Mouse (Mus musculus) liver, embryonic 11.5 days (tissue): ENCODE data around the gene Ankrd44. TPM values are rescaled to one million over a fixed set of nuclear protein-coding genes. Genes with fewer than 3 reads are reported as not detected.

Experiments used
- ATAC-seq: fragments of 200-750 bp; cut with Nextera tagmentation; replicated peaks from 2 replicates; pipeline ENCODE4 v1.8.0; 2017; ENCODE audit warnings: moderate number of reproducible peaks, mild to moderate bottlenecking, moderate TSS enrichment, moderate library complexity; ENCODE audit not compliant: low FRiP score
- DNase-seq: peaks from one replicate; pipeline ENCODE4 v3.0.0-alpha.2; 2017; ENCODE audit warnings: low spot score
- H3K27ac ChIP-seq: fragments of 300-500 bp; sonication (generic); 2 replicates; pipeline ENCODE4 v1.5.1; 2014; ENCODE audit warnings: mild to moderate bottlenecking, low read depth, low read length, control low read depth
- H3K27me3 ChIP-seq: fragments of 300-500 bp; sonication (generic); replicated peaks from 2 replicates; pipeline ENCODE4 v1.6.1; 2014; ENCODE audit warnings: low read length, mixed read lengths; ENCODE audit not compliant: control insufficient read depth, insufficient read depth
- H3K36me3 ChIP-seq: fragments of 300-500 bp; sonication (generic); 2 replicates; pipeline ENCODE4 v1.6.1; 2014; ENCODE audit warnings: mild to moderate bottlenecking, low read length, moderate library complexity, mixed read lengths; ENCODE audit not compliant: control insufficient read depth, insufficient read depth
- H3K4me1 ChIP-seq: fragments of 300-500 bp; sonication (generic); replicated peaks from 2 replicates; pipeline ENCODE4 v1.6.1; 2014; ENCODE audit warnings: low read length, mixed read lengths; ENCODE audit not compliant: control insufficient read depth, insufficient read depth
- H3K4me2 ChIP-seq: fragments of 300-500 bp; sonication (generic); 2 replicates; pipeline ENCODE4 v1.6.1; 2014; ENCODE audit warnings: mild to moderate bottlenecking, control low read depth, moderate library complexity
- H3K4me3 ChIP-seq: fragments of 300-500 bp; sonication (generic); 2 replicates; pipeline ENCODE4 v1.5.1; 2014; ENCODE audit warnings: low read depth, low read length, control low read depth
- H3K9ac ChIP-seq: fragments of 300-500 bp; sonication (generic); 2 replicates; pipeline ENCODE4 v1.6.1; 2014; ENCODE audit warnings: low read depth, low read length, control low read depth
- H3K9me3 ChIP-seq: fragments of 300-500 bp; sonication (generic); 2 replicates; pipeline ENCODE4 v1.6.1; 2016; ENCODE audit warnings: low read length, inconsistent platforms, mixed read lengths; ENCODE audit not compliant: control insufficient read depth
- WGBS: fragments of 180-500 bp; shearing (Covaris S2); extraction: QIAGEN DNeasy Blood & Tissue Kit; methylation state at CpG from one replicate; pipeline ENCODE4 v1.1.7; 2014; 5-methylcytosine and 5-hydroxymethylcytosine counted together
- polyA plus RNA-seq: library from polyadenylated mRNA; unstranded; fragments of >200 nt; fragmentation: Nextera tagmentation; extraction: Ambion mirVana; gene quantifications from 2 replicates; pipeline ENCODE4 v1.2.1, GENCODE M21; 2014

The Ankrd44 gene
- polyA plus RNA-seq, 1 experiment from 2014 or later, result 11.8 TPM

GRCm38 (mm10) chr1:54749961-54750360, 176.2 kb downstream of the Ankrd44 start:
- H3K27ac ChIP-seq, result no peak overlapping the region
- no peaks in the 10 kb centered on the region for H3K9me3 ChIP-seq
- no peaks in the 10 kb centered on the region for H3K4me1 ChIP-seq
- no peak for DNase-seq
- no peak for ATAC-seq
- H3K4me3 ChIP-seq, result no peak overlapping the region
- H3K4me2 ChIP-seq, result no peak overlapping the region
- 57% methylated on average over 1 of the region's 1 CpGs for WGBS
- H3K9ac ChIP-seq, result no peak overlapping the region
- H3K27me3 ChIP-seq, result no peaks in the 10 kb centered on the region
- no peaks in the 10 kb centered on the region for H3K36me3 ChIP-seq

DNA sequence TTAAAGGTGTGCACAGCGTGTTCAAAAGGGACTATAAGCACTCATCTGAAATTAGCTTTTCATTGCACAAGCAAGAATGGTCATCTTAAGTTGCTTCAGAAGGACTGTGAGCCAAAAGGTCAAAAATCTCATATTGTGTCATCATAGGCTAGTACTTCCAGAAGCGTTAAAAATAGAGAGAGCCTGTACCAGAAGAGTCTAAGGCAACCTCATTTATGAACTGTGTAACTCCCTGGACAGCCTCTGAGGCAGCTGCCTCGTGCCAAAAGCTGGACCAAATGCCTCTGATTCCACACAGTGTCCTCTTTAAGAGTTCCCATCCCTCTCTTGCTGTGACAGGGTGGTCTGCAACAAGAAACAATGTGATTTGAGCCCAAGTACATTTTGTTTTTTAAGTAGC, 176.7 kb downstream of the Ankrd44 start:
- Histone ChIP-seq H3K4me2 (no peak overlapping the region), H3K36me3 (no peaks in the 10 kb centered on the region), H3K27ac (no peak overlapping the region), H3K9ac (no peak overlapping the region), H3K27me3 (no peaks in the 10 kb centered on the region), H3K4me1 (no peaks in the 10 kb centered on the region), H3K9me3 (no peaks in the 10 kb centered on the region), H3K4me3 (no peak overlapping the region)
- no peak for DNase-seq
- WGBS, result 61% methylated on average over 3 of the region's 3 CpGs
- ATAC-seq, result no peak

GRCm38 (mm10) chr1:54747785-54748420, 178.3 kb downstream of the Ankrd44 start:
- WGBS, result 41% methylated on average over 8 of the region's 8 CpGs
- no peaks in the 10 kb centered on the region for H3K4me1 ChIP-seq
- H3K36me3 ChIP-seq, result no peaks in the 10 kb centered on the region
- no peaks in the 10 kb centered on the region for H3K9me3 ChIP-seq
- no peaks in the 10 kb centered on the region for H3K27me3 ChIP-seq
- no peak overlapping the region for H3K4me2 ChIP-seq
- no peak overlapping the region for H3K27ac ChIP-seq
- no peak for DNase-seq
- ATAC-seq, result no peak
- no peak overlapping the region for H3K9ac ChIP-seq
- H3K4me3 ChIP-seq, result no peak overlapping the region

GRCm38 (mm10) chr1:54745666-54746065, 180.5 kb downstream of the Ankrd44 start:
- H3K36me3 ChIP-seq, result no peaks in the 10 kb centered on the region
- H3K27me3 ChIP-seq, result no peaks in the 10 kb centered on the region
- H3K4me3 ChIP-seq, result no peak overlapping the region
- no peak overlapping the region for H3K9ac ChIP-seq
- H3K27ac ChIP-seq, result no peak overlapping the region
- H3K4me2 ChIP-seq, result no peak overlapping the region
- no peaks in the 10 kb centered on the region for H3K4me1 ChIP-seq
- ATAC-seq (no peak), DNase-seq (no peak)
- H3K9me3 ChIP-seq, result no peaks in the 10 kb centered on the region

DNA sequence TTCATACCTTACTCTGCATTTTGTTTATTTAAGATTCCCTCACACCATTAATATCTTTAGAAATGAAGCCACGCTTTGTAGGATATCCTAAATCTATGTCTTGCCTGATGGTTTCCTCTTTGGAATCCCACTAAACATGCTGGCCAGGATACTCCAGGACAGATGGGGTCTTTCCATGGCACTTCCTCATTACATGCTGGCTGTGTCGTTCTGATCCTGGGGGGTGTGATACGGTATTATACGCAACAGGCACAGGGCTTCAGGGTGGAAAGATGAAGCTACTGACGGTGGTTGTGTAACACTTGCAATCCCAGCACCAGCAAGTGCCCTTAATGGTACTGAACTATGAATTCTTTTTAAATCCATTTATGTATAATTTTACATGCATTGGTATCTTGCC, 182.0 kb downstream of the Ankrd44 start:
- H3K27ac ChIP-seq, result no peak overlapping the region
- H3K36me3 ChIP-seq, result no peaks in the 10 kb centered on the region
- WGBS, result 77% methylated on average over 5 of the region's 5 CpGs
- H3K4me1 ChIP-seq, result no peaks in the 10 kb centered on the region
- ATAC-seq, result no peak
- H3K9ac ChIP-seq, result no peak overlapping the region
- no peaks in the 10 kb centered on the region for H3K27me3 ChIP-seq
- no peak overlapping the region for H3K4me3 ChIP-seq
- no peaks in the 10 kb centered on the region for H3K9me3 ChIP-seq
- no peak overlapping the region for H3K4me2 ChIP-seq
- DNase-seq, result no peak

DNA sequence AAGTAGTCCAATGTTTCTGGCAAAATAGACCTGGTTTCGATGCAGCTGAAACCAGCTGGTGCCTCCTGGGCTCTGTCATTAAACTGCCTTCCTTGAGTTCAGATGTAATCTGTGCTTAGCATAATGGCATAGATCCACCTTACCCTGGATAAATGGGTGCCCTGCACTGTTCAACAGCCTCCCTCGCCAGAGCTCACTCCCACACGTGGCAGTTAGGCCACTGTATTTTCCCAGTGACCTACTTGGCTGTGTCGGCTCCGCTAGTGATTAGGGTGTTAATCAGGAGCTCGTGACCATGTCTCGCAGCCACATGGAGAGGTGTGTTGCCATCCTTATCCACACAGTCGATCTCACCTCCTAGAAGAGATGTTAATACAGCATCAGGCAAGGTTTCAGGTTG, 183.1 kb downstream of the Ankrd44 start:
- H3K9ac ChIP-seq, result no peak overlapping the region
- H3K36me3 ChIP-seq, result no peaks in the 10 kb centered on the region
- no peaks in the 10 kb centered on the region for H3K4me1 ChIP-seq
- H3K4me2 ChIP-seq, result no peak overlapping the region
- no peak overlapping the region for H3K4me3 ChIP-seq
- ATAC-seq, result no peak
- no peaks in the 10 kb centered on the region for H3K27me3 ChIP-seq
- no peak for DNase-seq
- H3K9me3 ChIP-seq, result no peaks in the 10 kb centered on the region
- 80% methylated on average over 8 of the region's 8 CpGs for WGBS
- H3K27ac ChIP-seq, result no peak overlapping the region

GRCm38 (mm10) chr1:54740936-54741335, 185.3 kb downstream of the Ankrd44 start:
- WGBS, result 66% methylated on average over 5 of the region's 5 CpGs
- no peak overlapping the region for H3K9ac ChIP-seq
- DNase-seq, result no peak
- ATAC-seq, result no peak
- no peaks in the 10 kb centered on the region for H3K9me3 ChIP-seq
- no peak overlapping the region for H3K4me2 ChIP-seq
- no peak overlapping the region for H3K4me3 ChIP-seq
- no peak overlapping the region for H3K27ac ChIP-seq
- no peaks in the 10 kb centered on the region for H3K36me3 ChIP-seq
- no peaks in the 10 kb centered on the region for H3K27me3 ChIP-seq
- no peaks in the 10 kb centered on the region for H3K4me1 ChIP-seq

GRCm38 (mm10) chr1:54737472-54737871, 188.7 kb downstream of the Ankrd44 start:
- Histone ChIP-seq H3K27me3 (no peaks in the 10 kb centered on the region), H3K27ac (no peak overlapping the region), H3K9me3 (no peaks in the 10 kb centered on the region), H3K4me1 (no peaks in the 10 kb centered on the region), H3K36me3 (no peaks in the 10 kb centered on the region), H3K4me2 (no peak overlapping the region), H3K9ac (no peak overlapping the region), H3K4me3 (no peak overlapping the region)
- WGBS, result 86% methylated on average over 3 of the region's 3 CpGs
- no peak for ATAC-seq
- DNase-seq, result no peak

GRCm38 (mm10) chr1:54734917-54735664, 191.1 kb downstream of the Ankrd44 start:
- H3K4me1 ChIP-seq, result no peaks in the 10 kb centered on the region
- H3K36me3 ChIP-seq, result no peaks in the 10 kb centered on the region
- H3K4me3 ChIP-seq, result no peak overlapping the region
- H3K27ac ChIP-seq, result no peak overlapping the region
- no peak overlapping the region for H3K9ac ChIP-seq
- H3K9me3 ChIP-seq, result no peaks in the 10 kb centered on the region
- ATAC-seq (no peak), DNase-seq (no peak)
- WGBS, result 82% methylated on average over 17 of the region's 17 CpGs
- H3K4me2 ChIP-seq, result no peak overlapping the region
- H3K27me3 ChIP-seq, result no peaks in the 10 kb centered on the region
